In the genomic region with DNA sequence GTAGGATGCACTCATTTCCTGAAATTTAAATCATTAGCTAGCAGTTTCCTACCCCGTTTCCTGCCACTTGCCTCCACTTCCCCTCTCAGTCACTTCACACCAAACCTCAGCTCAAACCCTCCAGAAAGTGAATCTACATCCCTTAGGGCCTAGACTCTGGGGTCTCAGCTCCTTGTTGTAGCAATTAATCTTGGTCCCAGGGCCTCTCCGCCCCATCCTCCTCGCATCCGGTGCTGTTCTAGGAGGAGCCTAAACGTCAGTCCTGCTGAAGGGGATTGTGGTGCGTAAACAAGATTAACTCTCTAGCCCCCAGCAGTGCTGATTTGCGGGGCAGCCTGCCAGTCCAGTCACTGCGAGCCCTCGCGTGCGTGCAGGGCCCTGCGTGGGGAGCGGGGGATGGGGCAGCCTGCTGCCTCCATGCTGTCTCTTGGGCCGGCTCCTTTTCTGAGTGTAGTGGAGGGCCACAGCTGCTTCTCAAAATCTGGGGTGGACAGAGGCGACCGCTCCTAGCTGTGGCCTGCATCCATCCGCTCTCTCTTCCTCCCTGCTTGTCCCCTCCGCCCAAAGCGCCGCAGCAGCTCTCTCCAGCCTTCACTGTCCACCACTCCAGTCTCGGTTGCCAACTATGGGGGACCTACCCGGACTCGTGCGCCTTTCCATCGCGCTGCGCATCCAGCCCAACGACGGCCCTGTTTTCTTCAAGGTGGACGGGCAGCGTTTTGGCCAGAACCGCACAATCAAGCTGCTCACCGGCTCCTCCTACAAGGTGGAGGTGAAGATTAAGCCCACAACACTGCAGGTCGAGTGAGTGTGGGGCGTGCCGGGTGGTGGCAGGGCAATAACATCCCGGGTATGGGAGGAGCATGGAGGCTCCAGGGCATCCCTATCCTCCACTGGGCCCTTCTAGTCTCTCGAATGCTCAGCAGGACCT, we compare ENCODE assay signal across 8 mouse cellular contexts. TPM values are rescaled to one million over a fixed set of nuclear protein-coding genes. Genes with fewer than 3 reads are reported as not detected.
DNase-seq lines count a peak whose midpoint lies in the region; ATAC-seq lines count a peak whose summit lies in the region.

A gene (plus strand): TSS at position 42 of the 931 bp plus-strand sequence.
A gene (minus strand): TSS at position 837 of the 931 bp plus-strand sequence.

- H3K9me3 ChIP-seq in intestine, embryonic 15.5 days: no peaks in the 10 kb centered on the region

- peak within 1 kb of the TSS; percentile 76 for H3K4me2 ChIP-seq in intestine, embryonic 15.5 days (replicated peaks)

- H3K36me3 ChIP-seq in intestine, embryonic 15.5 days: no peaks in the 10 kb centered on the region

- H3K9ac ChIP-seq in intestine, embryonic 15.5 days: peak within 1 kb of the TSS; percentile 57

- H3K27me3 ChIP-seq in intestine, embryonic 15.5 days (replicated peaks): 0 out of 2 replicates have a peak, but pooled peaks cover 3% of the 10 kb centered on the region

- DNase-seq in adrenal gland, adult 2 months: peak; percentile 79
- peak; percentile 77 for DNase-seq in embryo, embryonic 11 days
- DNase-seq in gastrocnemius, postnatal 4 days (ENCODE audit: low spot score in 2 of 2): peak; percentile 62 to 80
- peak; percentile 89 to 93 for DNase-seq in left cerebral cortex, postnatal 10 days (ENCODE audit: extremely low spot score in 1 of 2, low spot score in 2 of 2)
- DNase-seq in retina, postnatal 7 days (ENCODE audit: low read depth, low spot score): peak; percentile 74
- DNase-seq in urinary bladder, adult 2 months (ENCODE audit: low spot score): peak; percentile 27

- peak; percentile 94 for ATAC-seq in intestine, embryonic 15.5 days
- ATAC-seq in megakaryocyte, adult 5-6 weeks (ENCODE audit: poor library complexity, severe bottlenecking): peak; percentile 63

- intact Hi-C loops in left cerebral cortex, postnatal 10 days (cut with DNase I): loop anchor here (5.0 kb wide), 1 partner anchor 80 kb away; no protein-coding TSS in a partner anchor

- 1% methylated on average over 38 of the region's 38 CpGs for WGBS in intestine, embryonic 15.5 days

- peak within 1 kb of the TSS; percentile 77 for H3K27ac ChIP-seq in intestine, embryonic 15.5 days

- peak within 1 kb of the TSS; percentile 54 for H3K4me3 ChIP-seq in intestine, embryonic 15.5 days (replicated peaks)

- H3K4me1 ChIP-seq in intestine, embryonic 15.5 days (replicated peaks): no peaks in the 10 kb centered on the region

RNA-seq across cellular contexts. Expression of the first gene that starts in this region (rescaled TPM):
- total RNA-seq in adrenal gland, adult 2 months (2021): 10 to 100 TPM; 13.9 to 14.8 TPM
- 20.7 and 24.6 TPM in 2 replicates for polyA plus RNA-seq in adrenal gland, adult 2 months (2012; rRNA removed)
- 10 to 100 TPM; 14.0 to 14.9 TPM for total RNA-seq in gastrocnemius, postnatal 4 days (2021)
- 24.3 and 25.6 TPM in 2 replicates for polyA plus RNA-seq in intestine, embryonic 15.5 days (2015; fragmentation: Nextera tagmentation; extraction: Ambion mirVana)
- 100 to 1,000 TPM; 192 to 198 TPM for total RNA-seq in left cerebral cortex, postnatal 10 days (2021)
- total RNA-seq in megakaryocyte, adult 5-6 weeks (2015): 0.51 and 0.89 TPM in 2 replicates
- total RNA-seq in megakaryocyte, adult 5-6 weeks (2017): 0.66 TPM in 1 of 2 replicates, not detected in the other
- 25.2 and 27.9 TPM in 2 replicates for polyA plus RNA-seq in urinary bladder, adult 2 months (2012; rRNA removed)

RNA-seq across cellular contexts. Expression of the second gene that starts in this region (rescaled TPM):
- total RNA-seq in adrenal gland, adult 2 months (2021): 1 to 10 TPM; 3.1 to 5.8 TPM
- 0.18 and 0.25 TPM in 2 replicates for polyA plus RNA-seq in adrenal gland, adult 2 months (2012; rRNA removed)
- 1 to 10 TPM; 4.4 to 4.5 TPM for total RNA-seq in gastrocnemius, postnatal 4 days (2021)
- polyA plus RNA-seq in intestine, embryonic 15.5 days (2015; fragmentation: Nextera tagmentation; extraction: Ambion mirVana): 2.2 and 2.6 TPM in 2 replicates
- 1 to 10 TPM; 5.4 to 5.5 TPM for total RNA-seq in left cerebral cortex, postnatal 10 days (2021)
- 117 and 124 TPM in 2 replicates for total RNA-seq in megakaryocyte, adult 5-6 weeks (2015)
- 132 and 133 TPM in 2 replicates for total RNA-seq in megakaryocyte, adult 5-6 weeks (2017)
- polyA plus RNA-seq in urinary bladder, adult 2 months (2012; rRNA removed): 4.7 TPM in 2 replicates

Comparison
In these comparisons a context has a peak if more than half of its experiments do, and no peak if none do; other contexts are left out.
1. Peak in every context shown above with its lines: DNase-seq, ATAC-seq, H3K4me3 ChIP-seq and H3K27ac ChIP-seq.
2. RNA of the first gene that starts in this region (total RNA-seq): 192 to 198 TPM in left cerebral cortex, postnatal 10 days; 14.0 to 14.9 TPM in gastrocnemius, postnatal 4 days, 13.9 to 14.8 TPM in adrenal gland, adult 2 months and 0.51 to 0.89 TPM in megakaryocyte, adult 5-6 weeks; every median in the first group is over 10 times any median in the second.
3. RNA of the second gene that starts in this region (total RNA-seq): 117 to 133 TPM in megakaryocyte, adult 5-6 weeks; 3.1 to 5.8 TPM in adrenal gland, adult 2 months, 5.4 to 5.5 TPM in left cerebral cortex, postnatal 10 days and 4.4 to 4.5 TPM in gastrocnemius, postnatal 4 days; every median in the first group is over 10 times any median in the second.
4. DNase-seq: peak in every context shown above with its lines; median percentile 91 in left cerebral cortex, postnatal 10 days; 79 in adrenal gland, adult 2 months; 77 in embryo, embryonic 11 days; 74 in retina, postnatal 7 days; 71 in gastrocnemius, postnatal 4 days; 27 in urinary bladder, adult 2 months.